Mouse (Mus musculus) c-Kit-negative CD71-positive TER-119-positive erythroid progenitor cells, embryonic 14.5 days (primary cell): ENCODE data around the gene Dhcr24.
A peak's percentile ranks its signal among the peaks of the same experiment; 100 is the strongest.

Source experiments
- DNase-seq: peaks from one replicate; pipeline ENCODE4 v3.0.0-alpha.2; 2013; ENCODE audit warnings: low read depth, low spot score

Gene Dhcr24

DNA sequence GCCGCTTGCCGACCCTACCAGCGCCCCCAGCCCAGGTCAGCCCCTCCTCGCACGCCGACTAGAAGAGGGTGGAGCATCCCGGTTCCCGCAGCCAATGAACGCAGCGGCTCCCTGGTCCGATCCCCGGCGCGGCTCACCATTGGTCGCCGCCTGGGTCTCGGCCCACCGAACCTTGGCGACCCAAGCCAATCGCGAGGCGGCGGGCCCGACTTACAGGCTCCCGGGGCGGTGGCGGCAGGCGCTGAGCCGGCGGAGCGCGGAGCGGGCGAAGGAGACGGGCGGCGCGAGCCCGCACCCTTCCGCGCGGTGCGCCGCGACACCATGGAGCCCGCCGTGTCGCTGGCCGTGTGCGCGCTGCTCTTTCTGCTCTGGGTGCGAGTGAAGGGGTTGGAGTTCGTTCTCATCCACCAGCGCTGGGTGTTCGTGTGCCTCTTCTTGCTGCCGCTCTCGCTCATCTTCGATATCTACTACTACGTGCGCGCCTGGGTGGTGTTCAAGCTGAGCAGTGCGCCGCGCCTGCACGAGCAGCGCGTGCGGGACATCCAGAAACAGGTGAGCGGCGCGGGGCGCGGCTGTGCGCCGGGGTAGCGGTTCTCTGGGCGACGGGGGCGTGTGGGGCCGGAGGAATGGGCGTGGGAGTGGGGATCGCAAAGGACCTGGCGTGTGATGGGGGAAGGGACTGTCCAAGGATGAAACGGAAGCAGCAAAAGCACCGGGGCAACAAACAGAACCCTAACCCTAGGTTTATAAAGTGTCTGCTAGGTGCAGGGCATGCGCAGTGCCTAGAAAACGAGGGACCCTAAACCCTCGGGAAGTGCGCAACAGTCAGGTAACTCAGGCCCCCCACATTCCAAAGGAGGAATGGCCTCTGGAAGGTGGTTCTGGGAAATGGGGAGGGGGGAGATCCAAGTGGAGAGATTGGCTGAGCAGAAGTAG is at the start of gene Dhcr24:
Gene Dhcr24, plus strand, starts transcription at position 193 of the 936 bp plus-strand sequence.
- peak; percentile 68 for DNase-seq

DNA sequence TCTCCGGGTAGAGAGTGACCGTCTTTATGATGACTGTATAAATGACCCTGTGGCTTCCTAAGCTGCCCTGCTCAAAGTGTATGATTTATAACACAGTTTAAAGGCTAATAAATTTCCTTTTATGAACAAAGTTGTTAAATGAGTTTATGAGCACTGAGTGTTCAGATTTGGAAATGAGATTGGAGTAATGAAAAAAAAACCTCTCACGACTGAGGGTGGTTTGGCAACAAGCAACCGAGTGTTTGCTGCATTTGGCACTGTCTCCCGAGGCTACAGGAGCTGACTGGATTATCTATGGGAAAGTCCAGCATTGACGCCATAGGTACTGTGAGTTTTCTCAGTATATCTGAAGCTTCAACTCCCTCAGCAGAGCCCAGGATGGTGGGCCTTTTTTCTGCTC is 46.2 kb upstream of the Dhcr24 start:
- no peak for DNase-seq

DNA sequence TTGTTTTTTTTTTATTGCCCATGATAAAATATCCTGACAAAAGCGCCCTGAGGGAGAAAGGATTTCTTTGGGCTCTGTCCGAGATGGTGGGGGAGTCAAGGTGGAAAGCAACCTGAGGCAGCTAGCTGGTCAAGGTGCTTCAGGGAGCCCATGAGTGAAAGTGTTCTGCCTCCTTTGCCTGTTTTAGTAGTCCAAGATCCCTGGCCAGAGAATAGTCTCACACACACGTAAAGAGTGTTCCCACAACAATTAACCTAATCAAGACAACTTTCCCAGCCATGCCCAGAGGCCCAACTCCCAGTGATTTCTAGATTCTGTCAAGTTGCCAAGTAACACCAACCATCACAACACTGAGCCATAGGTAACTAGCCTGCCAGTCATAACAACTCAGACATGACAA is 38.3 kb upstream of the Dhcr24 start:
- DNase-seq: no peak

DNA sequence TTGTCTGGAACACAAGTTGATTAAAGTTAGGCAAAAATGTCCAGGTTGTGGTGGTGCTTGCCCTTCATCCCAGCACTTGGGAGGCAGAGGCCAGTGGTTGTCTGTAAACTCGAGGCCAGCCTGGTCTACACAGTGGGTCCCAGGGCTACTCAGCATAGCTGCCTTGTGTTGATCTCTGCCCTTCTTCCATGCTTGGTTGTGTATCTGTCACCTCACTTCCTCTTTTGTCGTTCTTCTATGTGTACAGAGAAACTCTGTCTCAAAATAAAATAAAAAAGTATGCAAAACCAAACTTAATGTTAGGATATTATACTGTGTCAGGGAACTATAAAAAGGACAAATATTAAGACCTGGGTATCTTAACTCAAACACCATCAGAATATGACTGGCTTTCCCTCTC is 36.7 kb upstream of the Dhcr24 start:
- DNase-seq: no peak

DNA sequence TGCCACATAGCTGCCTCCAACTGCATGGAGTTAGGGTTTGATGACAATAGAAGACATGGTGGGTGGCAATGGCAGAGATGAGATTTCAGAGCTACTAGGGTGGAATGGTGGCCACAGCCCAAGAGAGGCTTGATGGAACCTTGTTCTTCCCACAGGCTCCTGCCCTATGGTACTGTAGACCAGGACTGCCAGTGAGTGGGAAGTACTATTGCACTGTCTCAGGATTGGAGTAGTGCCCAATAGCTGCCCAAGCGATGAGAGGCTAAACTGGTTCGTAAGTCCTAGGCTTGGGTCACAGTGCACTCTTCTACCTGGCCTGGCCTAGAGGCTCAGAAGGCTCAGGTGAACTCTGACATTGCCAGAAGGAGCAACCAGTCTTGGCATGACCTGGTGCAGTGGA is 35.8 kb upstream of the Dhcr24 start:
- no peak for DNase-seq

DNA sequence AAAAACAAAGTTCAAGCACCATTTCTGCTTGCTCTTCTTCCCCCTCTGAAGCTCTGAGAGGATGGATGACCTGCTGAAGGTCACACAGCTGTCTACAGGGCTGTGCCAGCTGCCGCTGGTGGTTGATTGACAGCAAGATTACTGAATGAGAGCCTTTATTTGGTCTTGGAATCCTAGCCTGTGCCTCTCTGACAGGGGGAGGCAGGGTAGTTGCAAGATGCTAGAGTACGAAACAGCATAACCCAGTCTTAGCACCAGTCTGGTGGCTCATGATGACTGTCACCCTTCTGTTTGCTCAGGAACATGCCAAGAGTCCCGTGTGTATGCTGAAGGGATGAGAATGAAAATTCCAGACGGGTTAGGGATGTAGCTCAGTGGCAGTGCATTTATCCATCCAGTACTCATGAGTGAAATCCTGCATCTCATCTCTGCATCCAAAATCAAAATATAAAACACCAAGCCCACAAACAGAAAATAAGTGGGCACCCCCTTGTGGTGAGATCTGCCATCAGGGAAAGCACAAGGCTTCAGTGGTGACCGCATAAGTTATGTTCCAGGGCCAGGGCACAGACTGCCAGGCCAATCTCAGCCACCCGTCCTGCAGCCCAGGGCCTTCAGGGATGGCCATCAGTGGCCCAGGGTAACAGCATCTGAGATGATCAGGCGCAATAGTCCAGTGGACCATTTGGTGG is 32.8 kb upstream of the Dhcr24 start:
- DNase-seq: no peak

DNA sequence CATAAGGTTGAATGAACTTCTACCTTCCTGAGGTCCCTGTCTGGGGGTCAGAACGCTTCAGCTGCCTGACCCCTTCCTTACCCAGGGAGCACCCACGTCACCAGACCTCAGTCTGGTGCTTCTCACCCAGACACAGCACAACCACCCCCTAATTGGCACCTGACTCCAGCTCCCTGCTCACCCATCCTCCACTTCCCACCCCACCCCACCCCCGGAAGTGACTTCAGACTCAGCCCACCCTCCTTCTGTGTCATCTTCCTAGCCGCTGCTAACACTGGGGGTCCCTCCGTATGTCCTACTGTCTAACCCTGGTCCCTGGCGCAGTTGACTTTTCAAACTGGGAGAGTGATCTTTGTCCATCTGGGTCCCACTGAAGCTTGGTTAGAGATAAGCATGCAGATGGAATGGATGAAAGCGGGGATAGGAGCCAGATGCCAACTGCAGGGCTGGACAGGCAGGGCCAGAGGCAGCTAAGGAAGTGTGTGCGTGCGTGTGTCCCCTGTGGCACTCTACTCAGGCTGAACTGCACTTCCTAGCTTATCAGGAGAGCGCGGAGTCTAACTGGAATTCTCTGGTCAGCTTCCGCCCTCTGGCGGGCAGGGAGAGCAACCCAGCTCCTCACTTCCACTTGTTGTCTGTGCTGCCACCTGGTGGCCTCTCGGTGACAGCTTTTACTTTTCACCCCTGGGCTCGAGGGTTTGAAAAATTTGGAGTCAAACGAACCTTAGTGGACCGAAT is 31.3 kb upstream of the Dhcr24 start:
- DNase-seq: peak; percentile 69

DNA sequence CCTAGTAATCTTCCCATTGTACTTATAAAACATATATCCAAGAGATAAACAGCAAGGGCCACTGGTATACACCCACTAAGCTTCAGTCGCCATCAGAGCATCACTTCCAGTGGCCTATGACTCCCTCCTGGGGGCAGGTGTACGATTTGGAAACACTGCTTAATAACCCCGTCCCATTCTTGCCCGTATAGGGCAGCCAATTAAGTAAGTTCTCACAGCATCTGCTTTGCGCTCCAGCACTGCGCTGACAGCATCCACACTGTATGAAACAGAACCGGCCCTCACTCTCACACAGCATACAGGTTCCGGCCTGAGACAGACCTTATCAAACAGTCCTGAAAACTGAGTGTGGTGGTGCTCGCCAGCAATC is 30.7 kb upstream of the Dhcr24 start:
- no peak for DNase-seq

DNA sequence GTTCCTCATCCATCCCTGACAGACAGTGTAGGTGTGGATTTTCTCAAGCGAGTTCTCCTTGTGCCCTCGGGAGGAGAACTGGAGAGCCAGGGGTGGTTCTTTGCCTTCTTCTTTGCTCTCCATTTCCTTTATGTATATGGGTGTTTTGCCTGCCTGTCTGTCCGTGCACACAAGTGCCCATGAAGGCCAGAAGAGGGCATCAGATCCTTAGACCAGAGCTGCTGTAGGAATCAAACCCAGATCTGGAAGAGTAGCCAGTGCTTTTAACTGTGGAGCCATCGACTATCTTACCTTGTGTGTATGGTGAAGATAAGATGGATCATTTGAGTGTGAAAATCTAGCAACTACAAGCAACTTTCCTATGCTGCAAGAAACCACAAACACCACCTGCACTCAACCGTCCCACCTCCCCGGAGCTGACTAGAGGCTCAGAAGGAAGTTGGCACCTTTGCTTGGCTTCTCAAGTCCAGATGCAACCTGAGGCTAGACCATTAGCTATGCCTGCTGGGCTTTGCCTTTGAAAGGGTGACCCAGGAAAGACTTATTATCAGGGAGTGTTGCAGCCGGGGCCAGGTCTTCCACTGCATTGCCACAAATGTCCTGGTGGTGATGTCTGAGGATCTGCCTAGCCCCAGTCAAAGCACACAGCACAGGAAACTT is 27.3 kb upstream of the Dhcr24 start:
- no peak for DNase-seq

DNA sequence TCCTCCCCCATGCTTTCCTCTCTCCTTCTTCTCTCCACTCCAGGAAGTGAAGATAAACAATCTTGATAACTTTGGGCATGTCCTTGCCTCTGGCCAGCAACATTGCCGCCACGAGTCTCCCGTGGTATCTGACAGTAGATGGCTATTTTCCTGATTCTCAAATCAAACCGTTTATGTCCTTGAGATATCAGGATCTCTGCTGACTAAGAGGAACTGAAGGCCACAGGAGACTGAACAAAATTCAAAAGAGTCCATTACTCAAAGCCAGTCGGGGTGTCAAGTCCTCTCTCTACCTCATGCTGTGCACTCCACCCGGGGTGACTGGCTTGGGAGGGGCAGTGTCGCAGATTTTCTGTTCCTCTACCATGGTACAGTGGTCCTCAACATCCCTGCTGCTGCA is 26.6 kb upstream of the Dhcr24 start:
- DNase-seq: no peak

DNA sequence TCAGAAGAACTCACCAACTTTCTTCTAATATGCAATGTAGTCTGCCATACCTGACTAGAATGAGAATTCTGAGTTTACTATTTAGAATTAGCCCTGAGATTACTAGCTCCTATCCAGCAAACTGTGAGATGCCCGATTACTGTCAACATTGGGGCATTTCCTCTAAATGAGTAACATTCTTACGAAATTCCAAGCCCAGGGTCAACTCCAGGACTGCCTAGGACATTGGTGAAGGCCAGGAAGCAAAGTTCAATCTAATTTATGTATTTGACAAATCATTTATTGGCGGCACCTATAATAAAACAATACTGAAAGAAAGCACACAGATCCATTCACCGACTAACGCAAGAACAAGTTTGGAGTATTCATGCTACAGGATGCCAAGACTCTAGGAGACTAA is 21.1 kb upstream of the Dhcr24 start:
- DNase-seq: no peak

DNA sequence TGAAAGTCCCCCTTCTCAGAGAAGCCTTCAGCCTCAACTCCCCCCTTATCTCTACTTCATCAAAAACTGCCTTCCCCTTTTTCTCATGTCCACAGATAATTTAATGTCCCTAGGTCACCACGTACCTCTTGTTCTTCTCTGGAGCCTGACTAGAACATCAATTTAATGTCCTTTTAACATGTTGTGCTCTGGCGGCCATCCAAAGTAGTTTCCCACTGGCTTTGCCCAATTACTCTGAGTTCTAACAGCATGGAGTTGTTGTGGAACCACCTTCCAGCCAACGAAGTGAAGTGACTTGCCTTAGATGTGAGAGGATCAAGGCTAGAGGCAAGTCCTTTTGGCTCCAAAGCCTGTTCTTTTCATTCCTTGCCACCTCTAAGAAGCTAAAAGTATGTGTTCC is 19.3 kb upstream of the Dhcr24 start:
- no peak for DNase-seq

DNA sequence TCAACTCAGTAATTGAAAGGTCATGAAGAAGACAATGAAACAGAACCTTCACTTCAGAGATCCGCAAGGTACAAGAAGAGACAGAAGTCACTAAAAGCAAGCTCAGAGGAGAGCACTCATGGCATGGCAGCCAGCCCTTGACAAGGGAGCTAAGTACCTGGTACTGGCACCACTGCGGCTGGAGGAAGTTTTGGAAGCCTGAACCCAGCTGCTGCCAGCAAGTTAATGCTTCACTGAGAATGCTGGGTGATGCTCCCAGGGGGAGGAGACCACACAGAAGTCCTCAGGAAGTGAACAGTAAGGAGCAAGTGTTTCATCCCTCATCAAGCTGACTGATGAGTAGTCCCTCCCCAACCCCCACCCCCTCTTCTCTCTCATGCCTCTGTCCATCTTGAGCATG is 18.6 kb upstream of the Dhcr24 start:
- DNase-seq: no peak

DNA sequence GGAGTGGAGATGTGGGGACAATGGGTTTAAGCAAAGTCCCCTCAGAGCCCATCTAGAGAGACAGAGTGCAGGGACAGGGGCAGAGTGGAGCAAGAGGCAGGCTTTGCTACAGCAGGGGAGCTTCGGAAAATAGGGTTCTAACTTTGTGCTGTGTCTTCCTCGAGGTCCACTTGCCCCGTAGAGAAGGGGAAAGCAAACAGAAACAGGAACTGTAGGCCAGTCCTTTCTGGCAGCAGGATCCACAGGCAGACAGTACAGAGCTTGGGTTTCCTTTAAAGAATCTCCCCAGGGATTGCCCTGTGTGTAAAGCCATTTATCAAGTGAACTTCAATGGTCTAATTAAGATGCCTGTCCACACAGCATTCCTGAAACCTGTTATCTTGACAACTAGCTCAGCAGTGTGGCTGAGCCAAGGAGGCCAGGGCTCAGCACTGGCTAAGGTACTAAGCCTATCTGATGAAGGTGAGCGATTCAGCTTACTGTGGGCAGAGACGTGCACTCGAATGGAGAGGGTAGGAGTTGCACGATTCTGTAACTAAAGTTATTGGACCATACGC is 14.9 kb upstream of the Dhcr24 start:
- DNase-seq: no peak

DNA sequence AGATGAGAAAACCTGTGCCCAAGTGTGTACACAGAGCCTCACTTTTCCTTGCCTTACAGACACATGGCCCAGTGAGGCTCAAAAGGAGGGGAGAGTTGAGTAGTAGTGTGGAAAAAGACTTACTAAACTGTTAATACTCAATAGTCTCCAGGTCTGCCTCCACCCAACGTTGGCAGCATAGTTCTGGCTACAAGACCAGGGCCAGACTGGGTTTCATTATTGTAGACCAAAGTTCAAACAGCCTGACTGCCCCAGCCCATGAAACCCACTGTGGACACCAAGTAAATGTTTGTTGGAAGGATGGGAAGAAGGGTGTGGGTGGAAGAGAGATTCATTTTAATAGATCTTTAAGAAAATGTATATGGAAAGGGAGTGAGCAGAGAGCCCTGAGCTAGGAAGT is 13.9 kb upstream of the Dhcr24 start:
- DNase-seq: no peak

DNA sequence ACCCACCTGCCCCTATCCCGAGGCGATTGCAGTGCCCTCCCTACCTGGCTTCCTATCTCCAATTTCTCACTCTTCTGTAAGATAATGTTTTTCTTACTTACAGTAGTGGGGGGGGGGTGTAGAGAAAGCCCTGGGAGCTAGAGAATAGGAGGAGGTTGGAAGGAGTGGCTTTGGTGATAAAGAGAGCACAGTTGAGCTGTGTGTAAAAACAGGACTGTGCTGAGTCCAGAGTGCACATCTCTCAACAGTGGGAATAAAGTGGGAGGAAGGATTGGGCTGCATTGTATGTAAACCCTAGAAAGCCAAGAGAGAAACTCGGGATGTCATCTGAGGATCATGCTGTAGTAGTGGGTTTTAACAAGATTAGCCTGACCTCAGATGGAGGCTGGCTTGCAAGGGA is 12.7 kb upstream of the Dhcr24 start:
- DNase-seq: no peak

DNA sequence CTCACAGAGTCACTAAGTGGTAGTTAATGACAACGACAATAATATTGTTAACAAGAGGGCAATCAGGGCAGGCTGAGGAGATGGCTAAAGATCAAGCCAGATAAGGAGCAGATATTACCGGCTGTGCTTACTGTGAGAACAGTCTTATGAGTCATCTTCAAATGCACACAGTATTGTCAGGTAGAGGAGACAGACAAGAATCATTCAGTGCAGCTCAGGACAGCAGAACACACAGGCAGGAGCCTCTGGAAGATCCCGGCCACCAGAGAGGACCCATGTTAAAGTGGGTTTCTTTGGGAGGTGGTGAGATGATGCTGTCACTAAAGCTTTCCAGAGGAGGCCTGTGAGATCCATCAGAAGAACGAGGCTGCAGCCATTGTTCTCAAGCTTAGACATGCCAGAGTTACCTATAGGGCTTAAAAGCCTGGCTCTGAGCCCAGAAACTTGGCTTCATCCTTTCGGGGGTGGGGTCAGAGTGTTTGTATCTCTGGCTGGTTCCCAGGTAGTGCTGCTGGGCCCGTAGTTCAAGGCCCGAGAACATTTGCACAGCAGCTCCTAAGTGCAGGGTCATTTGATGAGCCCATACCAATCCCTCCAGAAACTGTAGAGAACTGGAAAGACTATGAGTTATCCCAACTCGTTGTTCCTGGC is 10.2 kb upstream of the Dhcr24 start:
- no peak for DNase-seq

DNA sequence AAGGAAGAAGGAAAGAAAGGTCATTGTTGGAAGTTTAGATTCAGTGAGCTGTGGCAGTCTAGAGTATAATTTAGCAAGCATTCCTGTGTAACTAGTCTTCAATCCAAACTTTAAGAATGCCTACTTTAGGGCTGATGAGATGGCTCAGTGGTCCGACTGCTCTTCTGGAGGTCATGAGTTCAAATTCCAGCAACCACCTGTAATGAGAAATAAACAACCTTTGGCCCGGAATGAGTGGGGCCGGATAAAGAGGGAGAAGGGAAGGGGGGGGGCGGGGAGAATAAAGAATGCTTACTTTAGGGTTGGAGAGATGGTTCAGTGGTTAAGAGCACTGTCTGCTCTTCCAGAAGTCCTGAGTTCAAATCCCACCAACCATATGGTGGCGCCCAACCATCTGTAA is 3.6 kb upstream of the Dhcr24 start:
- no peak for DNase-seq

DNA sequence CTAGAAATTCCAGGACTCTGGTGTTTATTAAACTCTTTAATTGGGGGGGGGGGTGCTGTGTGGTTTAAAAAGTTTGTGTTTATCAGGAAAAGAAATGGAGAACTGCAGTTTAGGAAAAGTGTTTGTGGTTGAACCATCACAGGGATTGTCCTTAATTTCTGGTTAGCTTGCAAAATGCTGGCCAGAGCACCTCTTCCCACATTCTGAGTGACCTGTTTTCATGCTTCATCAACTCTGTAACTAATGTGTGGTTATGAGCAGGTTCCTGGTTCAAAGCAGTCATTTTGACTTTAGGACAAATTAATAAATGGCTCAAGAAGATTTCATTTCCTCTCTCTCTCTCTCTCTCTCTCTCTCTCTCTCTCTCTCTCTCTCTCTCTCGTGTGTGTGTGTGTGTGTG is 2.9 kb upstream of the Dhcr24 start:
- no peak for DNase-seq

DNA sequence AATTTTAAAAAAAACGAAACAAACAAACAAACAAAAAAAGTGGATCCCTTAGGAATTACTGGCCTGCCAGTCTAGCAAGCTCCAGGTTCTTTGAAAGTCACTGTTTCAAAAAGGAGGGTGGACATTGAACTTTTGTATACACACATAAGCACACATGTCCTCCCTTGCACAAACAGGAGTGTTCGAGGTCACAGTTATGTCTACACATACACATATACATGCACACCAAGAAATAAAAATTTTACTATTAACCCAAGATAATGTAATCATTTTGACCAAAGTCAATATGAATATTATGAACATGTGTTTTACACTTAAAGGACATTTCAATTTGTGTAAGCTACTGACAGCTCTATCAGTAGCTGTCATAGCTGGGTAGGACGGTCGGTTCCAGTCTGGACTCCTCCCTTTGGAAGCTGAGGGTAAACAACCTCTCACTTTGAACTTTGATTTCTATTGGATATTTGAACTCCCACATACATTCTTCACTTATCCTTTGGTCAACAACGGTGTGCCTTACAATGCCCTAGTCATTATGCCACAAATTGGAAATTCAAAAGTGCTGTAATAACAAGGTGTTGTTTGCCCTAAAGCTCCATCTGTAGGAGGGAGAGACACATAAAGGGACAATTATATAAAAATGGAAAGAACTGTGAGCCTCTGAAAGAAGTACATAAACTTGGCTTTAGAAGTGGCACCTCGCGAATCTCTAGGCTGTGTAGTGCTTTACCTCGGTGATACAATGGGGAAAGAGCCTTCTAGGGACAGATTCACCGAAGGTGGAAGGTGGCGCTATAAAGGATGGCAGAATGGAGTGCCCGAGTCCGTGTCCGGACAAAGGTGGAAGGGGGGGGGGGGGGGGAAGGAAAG is 1.3 kb upstream of the Dhcr24 start:
- no peak for DNase-seq
